Mouse (Mus musculus) bone marrow, adult 2 months (tissue): ENCODE measurements around the gene Gas6.

Experiments
- CTCF ChIP-seq: fragments of 200-500 bp; IDR thresholded peaks from 2 replicates; pipeline ENCODE4 v1.5.1; 2011; ENCODE audit warnings: low read length, control low read depth; ENCODE audit not compliant: control insufficient read depth, insufficient read depth
- POLR2A ChIP-seq: fragments of 200-500 bp; IDR thresholded peaks from 2 replicates; pipeline ENCODE4 v1.6.1; 2011; ENCODE audit warnings: low read depth, mild to moderate bottlenecking, control low read depth, low read length, borderline replicate concordance; ENCODE audit not compliant: control insufficient read depth

DNA sequence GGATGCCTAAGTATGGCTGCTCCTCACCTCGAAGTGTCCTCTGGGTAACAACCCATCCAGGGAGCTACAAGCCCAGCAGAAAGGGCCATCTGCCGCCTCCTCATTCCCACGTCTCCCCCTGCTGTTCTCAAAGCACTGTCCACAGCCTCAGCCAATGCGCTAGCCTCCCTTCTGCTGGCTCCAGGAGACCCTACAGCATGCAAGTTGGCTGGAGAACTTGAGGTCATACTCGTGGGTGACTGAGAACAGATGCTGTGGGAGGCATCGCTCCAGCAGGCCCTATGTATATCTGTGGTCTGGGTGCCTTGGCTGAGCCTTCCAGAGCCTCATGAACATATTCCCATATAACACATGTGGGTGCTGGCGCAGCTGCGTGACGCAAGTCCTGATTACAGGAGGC is 25.6 kb downstream of the Gas6 start:
- TF ChIP-seq CTCF: no peak
- no peak for TF ChIP-seq POLR2A
